Mouse (Mus musculus): Measurements from ENCODE around the gene Tdg.
"Not testable (repeated sequence)": the region's sequence is repeated elsewhere in the genome, so short reads cannot be mapped to it uniquely, and the experiment has no call there.

The Tdg gene

GRCm38 (mm10) chr10:82629586-82630255 lies at the start of gene Tdg:
Gene Tdg, plus strand, starts transcription at chr10:82629828.
- DNase-seq (ENCODE audit: inconsistent ontology term) = peak; percentile 97

GRCm38 (mm10) chr10:82589673-82590072 lies 40.0 kb upstream of the Tdg start:
- not testable (repeated sequence) for DNase-seq (ENCODE audit: inconsistent ontology term)

- not testable (repeated sequence) for DNase-seq (ENCODE audit: inconsistent ontology term)
These were observed 35.2 kb upstream of the Tdg start for GRCm38 (mm10) chr10:82594421-82594820.

GRCm38 (mm10) chr10:82622235-82622634 lies 7.4 kb upstream of the Tdg start:
- DNase-seq (ENCODE audit: inconsistent ontology term) = no peak

- peak; percentile 90 for DNase-seq (ENCODE audit: inconsistent ontology term)
These were observed 6.7 kb upstream of the Tdg start, which contains the start of gene 1190007I07Rik for GRCm38 (mm10) chr10:82622671-82623552. Gene 1190007I07Rik, minus strand, starts transcription at chr10:82623228.

GRCm38 (mm10) chr10:82623553-82623932 lies 6.1 kb upstream of the Tdg start:
- not testable (repeated sequence) for DNase-seq (ENCODE audit: inconsistent ontology term)

- no peak for DNase-seq (ENCODE audit: inconsistent ontology term)
These were observed 480 bp upstream of the Tdg start for GRCm38 (mm10) chr10:82629111-82629585.

GRCm38 (mm10) chr10:82630497-82630896 lies 869 bp downstream of the Tdg start:
- DNase-seq (ENCODE audit: inconsistent ontology term) = peak; percentile 5

- DNase-seq (ENCODE audit: inconsistent ontology term) = peak; percentile 13
These were observed 1.5 kb downstream of the Tdg start for GRCm38 (mm10) chr10:82631133-82631532.

- no peak for DNase-seq (ENCODE audit: inconsistent ontology term)
These were observed 3.1 kb downstream of the Tdg start for GRCm38 (mm10) chr10:82632496-82633280.

- no peak for DNase-seq (ENCODE audit: inconsistent ontology term)
These were observed 4.7 kb downstream of the Tdg start for GRCm38 (mm10) chr10:82634348-82634747.

- no peak for DNase-seq (ENCODE audit: inconsistent ontology term)
These were observed 6.7 kb downstream of the Tdg start for GRCm38 (mm10) chr10:82636321-82636720.

GRCm38 (mm10) chr10:82639032-82639698 lies 9.5 kb downstream of the Tdg start:
- no peak for DNase-seq (ENCODE audit: inconsistent ontology term)

- DNase-seq (ENCODE audit: inconsistent ontology term) = no peak
These were observed 11.9 kb downstream of the Tdg start for GRCm38 (mm10) chr10:82641481-82641880.

- DNase-seq (ENCODE audit: inconsistent ontology term) = no peak
These were observed 16.5 kb downstream of the Tdg start for GRCm38 (mm10) chr10:82646083-82646482.

- no peak for DNase-seq (ENCODE audit: inconsistent ontology term)
These were observed 17.7 kb downstream of the Tdg start for GRCm38 (mm10) chr10:82647205-82647811.

- no peak for DNase-seq (ENCODE audit: inconsistent ontology term)
These were observed 21.6 kb downstream of the Tdg start for GRCm38 (mm10) chr10:82651221-82651620.

GRCm38 (mm10) chr10:82652625-82653024 lies 23.0 kb downstream of the Tdg start:
- DNase-seq (ENCODE audit: inconsistent ontology term) = no peak

GRCm38 (mm10) chr10:82654581-82654980 lies 25.0 kb downstream of the Tdg start:
- no peak for DNase-seq (ENCODE audit: inconsistent ontology term)

- DNase-seq (ENCODE audit: inconsistent ontology term) = no peak
These were observed 32.2 kb downstream of the Tdg start for GRCm38 (mm10) chr10:82661820-82662219.
